Mouse (Mus musculus) embryonic facial prominence, embryonic 10.5 days (tissue): ENCODE data around the gene Zfp583. TPM values are rescaled to one million over a fixed set of nuclear protein-coding genes. Genes with fewer than 3 reads are reported as not detected.

ENCODE experiments used
- DNase-seq: peaks from one replicate; pipeline ENCODE4 v3.0.0-alpha.2; 2017; ENCODE audit warnings: low spot score
- H3K27ac ChIP-seq: fragments of 300-500 bp; sonication (generic); replicated peaks from 2 replicates; pipeline ENCODE4 v1.5.1; 2016; ENCODE audit warnings: mild to moderate bottlenecking
- H3K27me3 ChIP-seq: fragments of 300-500 bp; sonication (generic); replicated peaks from 2 replicates; pipeline ENCODE4 v1.6.1; 2016; ENCODE audit warnings: low read depth, mild to moderate bottlenecking; ENCODE audit not compliant: poor library complexity, severe bottlenecking
- H3K36me3 ChIP-seq: fragments of 300-500 bp; sonication (generic); replicated peaks from 2 replicates; pipeline ENCODE4 v1.6.1; 2016; ENCODE audit warnings: mild to moderate bottlenecking, moderate library complexity
- H3K4me1 ChIP-seq: fragments of 300-500 bp; sonication (generic); 2 replicates; pipeline ENCODE4 v1.6.1; 2016
- H3K4me3 ChIP-seq: fragments of 300-500 bp; sonication (generic); 2 replicates; pipeline ENCODE4 v1.5.1; 2016; ENCODE audit warnings: mild to moderate bottlenecking, moderate library complexity
- H3K9me3 ChIP-seq: fragments of 300-500 bp; sonication (generic); 2 replicates; pipeline ENCODE4 v1.6.1; 2016; ENCODE audit warnings: mild to moderate bottlenecking
- WGBS: fragments of 180-500 bp; shearing (Covaris S2); methylation state at CpG from one replicate; pipeline ENCODE4 v1.1.7; 2016; 5-methylcytosine and 5-hydroxymethylcytosine counted together
- polyA plus RNA-seq: library from polyadenylated mRNA; unstranded; fragments of >200 nt; fragmentation: Nextera tagmentation; extraction: Ambion mirVana; gene quantifications from 2 replicates; pipeline ENCODE4 v1.2.1, GENCODE M21; 2016

Zfp583 gene
- polyA plus RNA-seq, 1 experiment from 2014 or later: 7.6 TPM

DNA sequence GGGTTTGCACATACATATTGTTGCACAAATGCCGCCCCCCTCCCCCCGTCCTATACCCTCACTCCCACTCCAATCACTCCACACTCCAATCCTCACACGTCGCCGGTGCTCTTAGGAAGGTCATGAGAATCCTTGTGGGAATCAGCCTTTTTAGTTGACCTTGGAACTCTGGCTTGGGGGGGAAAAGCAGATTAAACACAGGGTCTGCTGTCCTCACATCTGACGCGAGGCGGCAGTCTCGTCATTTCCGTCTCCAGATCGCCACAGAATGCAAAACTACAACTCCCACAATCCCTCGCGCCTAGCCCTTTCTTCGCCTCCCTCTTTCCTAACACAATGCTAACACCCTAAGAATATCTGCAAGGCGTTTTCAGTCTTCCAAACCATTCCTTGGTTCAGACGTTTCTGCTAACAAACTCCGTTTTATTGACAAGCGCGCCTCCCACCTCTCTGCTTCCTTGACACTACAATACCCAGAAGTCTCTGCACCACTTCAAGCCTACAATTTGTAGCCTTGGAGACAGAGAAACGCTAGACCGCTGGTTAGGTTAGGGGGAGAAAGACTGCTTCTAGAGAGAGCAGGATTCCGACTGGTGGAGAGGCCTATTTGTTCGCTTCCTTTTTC is 47.5 kb downstream of the Zfp583 start:
- Histone ChIP-seq H3K27me3 (no peaks in the 10 kb centered on the region), H3K4me3 (peak overlapping the region; percentile 64), H3K9me3 (no peaks in the 10 kb centered on the region), H3K36me3 (no peaks in the 10 kb centered on the region), H3K27ac (peak overlapping the region; percentile 88), H3K4me1 (peaks cover 18% of the 10 kb centered on the region)
- peak; percentile 85 for DNase-seq
- 1% methylated on average over 23 of the region's 23 CpGs for WGBS

DNA sequence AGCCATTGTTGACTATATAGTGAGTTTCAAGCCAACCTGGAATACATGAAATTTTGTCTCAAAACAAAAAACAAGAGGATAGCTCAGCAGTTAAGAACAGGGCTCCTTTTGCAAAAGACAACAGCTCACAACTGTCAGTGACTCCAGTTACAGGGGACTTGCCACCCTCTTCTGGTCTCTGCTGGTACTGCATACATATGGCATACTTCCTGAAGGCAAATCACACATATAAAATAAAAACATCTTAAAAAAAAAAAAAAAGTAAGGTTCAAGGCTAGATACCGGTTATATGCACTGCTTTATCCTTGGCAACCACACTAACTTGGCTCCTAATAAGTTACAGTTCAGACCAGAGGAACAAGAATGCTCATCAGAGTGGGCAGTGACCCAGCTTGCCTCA is 48.3 kb downstream of the Zfp583 start:
- Histone ChIP-seq H3K36me3 (no peaks in the 10 kb centered on the region), H3K9me3 (no peaks in the 10 kb centered on the region), H3K27ac (peak overlapping the region; percentile 88; the same call in 1 of the 2 replicates), H3K4me1 (peaks cover 18% of the 10 kb centered on the region), H3K27me3 (no peaks in the 10 kb centered on the region), H3K4me3 (peak overlapping the region; percentile 64)
- WGBS: 3% methylated on average over 1 of the region's 1 CpGs
- DNase-seq: peak; percentile 75

DNA sequence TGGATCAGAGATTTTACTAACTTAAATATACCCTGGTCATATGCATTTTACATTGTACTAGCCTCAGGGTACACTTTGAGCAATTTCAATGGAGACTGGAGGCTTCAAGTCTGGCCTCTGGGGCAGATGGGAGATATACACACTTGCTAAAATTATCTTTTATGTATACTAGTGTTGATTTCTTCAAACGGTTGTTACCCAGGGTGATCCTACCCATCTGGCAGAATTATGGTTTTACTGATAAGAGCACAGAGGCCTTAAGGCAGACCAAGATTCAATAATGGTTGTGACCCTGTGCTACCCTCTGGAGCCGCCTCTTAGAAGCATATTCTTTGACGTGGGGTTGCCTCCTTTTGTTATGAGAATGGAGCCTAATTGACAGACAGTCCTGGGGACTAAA is 53.2 kb downstream of the Zfp583 start:
- Histone ChIP-seq H3K9me3 (no peaks in the 10 kb centered on the region), H3K27ac (no peak overlapping the region), H3K27me3 (no peaks in the 10 kb centered on the region), H3K36me3 (no peaks in the 10 kb centered on the region), H3K4me3 (no peak overlapping the region), H3K4me1 (no peaks in the 10 kb centered on the region)
- DNase-seq: no peak
- WGBS: 68% methylated on average over 3 of the region's 3 CpGs

DNA sequence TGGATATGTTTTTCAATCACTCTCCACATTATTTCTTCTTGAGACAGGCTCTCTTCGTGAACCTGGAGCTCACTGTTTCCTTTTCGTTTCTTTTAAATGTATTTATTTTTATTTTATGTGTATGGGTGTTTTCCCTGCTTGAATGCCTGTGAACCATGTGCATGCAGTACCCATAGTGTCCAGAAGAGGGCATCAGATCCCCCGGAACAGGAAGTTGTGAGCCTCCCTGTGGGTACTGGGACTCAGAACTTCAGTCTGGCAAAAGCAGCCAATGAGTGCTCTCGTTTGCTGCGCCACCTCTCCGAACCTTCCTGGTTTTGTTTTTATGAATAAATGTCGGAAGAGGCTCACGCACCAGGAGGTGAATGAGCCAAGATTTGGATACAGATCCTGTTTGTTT is 65.4 kb downstream of the Zfp583 start:
- Histone ChIP-seq H3K4me3 (no peak overlapping the region), H3K27ac (no peak overlapping the region), H3K27me3 (no peaks in the 10 kb centered on the region), H3K9me3 (peaks cover 13% of the 10 kb centered on the region; the same call in 1 of the 2 replicates), H3K36me3 (no peaks in the 10 kb centered on the region), H3K4me1 (no peaks in the 10 kb centered on the region)
- DNase-seq: peak; percentile 32
- WGBS: 65% methylated on average over 8 of the region's 8 CpGs

Other genes starting within 250 kb of the Zfp583 start
- gene Zfp787, start 175.3 kb downstream of the Zfp583 start, polyA plus RNA-seq: 23.5 and 26.1 TPM in 2 replicates
- 85.1 and 86.3 TPM in 2 replicates for gene Zfp444, start 159.1 kb downstream of the Zfp583 start, polyA plus RNA-seq
- not detected in 2 replicates for gene Galp, start 134.2 kb downstream of the Zfp583 start, polyA plus RNA-seq
- not detected in 2 replicates for gene Zscan5b, start 109.0 kb downstream of the Zfp583 start, polyA plus RNA-seq
- not detected in 2 replicates for gene Epp13, start 78.6 kb downstream of the Zfp583 start, polyA plus RNA-seq
- 6.0 and 6.6 TPM in 2 replicates for gene Zfp667, start 44.7 kb downstream of the Zfp583 start, polyA plus RNA-seq
- 2.3 and 3.1 TPM in 2 replicates for gene Gm3854, start 12.5 kb upstream of the Zfp583 start, polyA plus RNA-seq
- 0.88 and 1.3 TPM in 2 replicates for gene Zfp78, start 32.0 kb upstream of the Zfp583 start, polyA plus RNA-seq
- gene Zfp28, start 52.0 kb upstream of the Zfp583 start, polyA plus RNA-seq: 9.5 and 10.8 TPM in 2 replicates
- gene Smim17, start 67.4 kb upstream of the Zfp583 start, polyA plus RNA-seq: 0.40 and 0.42 TPM in 2 replicates
- gene Gm20715, start 79.0 kb upstream of the Zfp583 start, polyA plus RNA-seq: not detected in 2 replicates
- not detected in 2 replicates for gene Olfr1344, start 107.4 kb upstream of the Zfp583 start, polyA plus RNA-seq
- not detected in 2 replicates for gene Olfr1336, start 124.9 kb upstream of the Zfp583 start, polyA plus RNA-seq
- gene Olfr1346, start 135.8 kb upstream of the Zfp583 start, polyA plus RNA-seq: not detected in 2 replicates
- gene Olfr5, start 155.7 kb upstream of the Zfp583 start, polyA plus RNA-seq: not detected in 2 replicates
- not detected in 2 replicates for gene Olfr1347, start 168.5 kb upstream of the Zfp583 start, polyA plus RNA-seq
- gene Olfr1348, start 177.5 kb upstream of the Zfp583 start, polyA plus RNA-seq: not detected in 2 replicates
- gene Olfr1349, start 191.7 kb upstream of the Zfp583 start, polyA plus RNA-seq: not detected in 2 replicates
- not detected in 2 replicates for gene Olfr1350, start 233.6 kb upstream of the Zfp583 start, polyA plus RNA-seq